Mouse (Mus musculus) CH12.LX (cell line): ENCODE measurements around the gene Ankrd2. TPM values are rescaled to one million over a fixed set of nuclear protein-coding genes. Genes with fewer than 3 reads are reported as not detected.

Experiments used
- DNase-seq: peaks from one replicate; pipeline ENCODE4 v3.0.0-alpha.2; 2013; ENCODE audit errors: extremely low read depth
- H3K27ac ChIP-seq: 2 replicates; pipeline ENCODE4 v1.5.1; 2012; ENCODE audit warnings: low read depth, mild to moderate bottlenecking, control low read depth, moderate library complexity; ENCODE audit not compliant: insufficient read depth
- H3K27me3 ChIP-seq: replicated peaks from 2 replicates; pipeline ENCODE3; 2012; ENCODE audit warnings: inconsistent platforms
- H3K36me3 ChIP-seq, 2 experiments: replicated peaks in 1 of 2; 2 replicates each; pipeline versions ENCODE3 to v1.6.1; 2012; ENCODE audit warnings: inconsistent platforms in 1 of 2, low read length in 1 of 2, mild to moderate bottlenecking in 1 of 2, mixed read lengths in 1 of 2, moderate library complexity in 1 of 2; ENCODE audit not compliant: control insufficient read depth in 1 of 2, insufficient read depth in 1 of 2
- H3K4me1 ChIP-seq, 2 experiments: 2 replicates each; pipeline ENCODE4 v1.6.1; 2012; ENCODE audit warnings: inconsistent platforms in 1 of 2, moderate library complexity in 1 of 2; ENCODE audit not compliant: insufficient read depth in 2 of 2, control insufficient read depth in 1 of 2
- H3K4me2 ChIP-seq: 2 replicates; pipeline ENCODE4 v1.6.1; 2012; ENCODE audit warnings: low read depth, mild to moderate bottlenecking, control low read depth; ENCODE audit not compliant: poor library complexity, insufficient read depth, severe bottlenecking
- H3K4me3 ChIP-seq, 3 experiments: fragments of 150-350 bp in 1 of 3; sonication (generic) in 1 of 3; replicated peaks in 1 of 3; 2 replicates each; pipeline versions ENCODE3 to v1.5.1; 2011 to 2012; ENCODE audit warnings: low read depth in 2 of 3, low read length in 2 of 3, mild to moderate bottlenecking in 2 of 3, moderate library complexity in 2 of 3, control low read depth in 1 of 3, improper control_type of control experiment in 1 of 3, inconsistent platforms in 1 of 3, mixed read lengths in 1 of 3; ENCODE audit not compliant: poor library complexity in 1 of 3
- H3K79me2 ChIP-seq: replicated peaks from 2 replicates; pipeline ENCODE4 v1.6.1; 2012; ENCODE audit warnings: mild to moderate bottlenecking, moderate library complexity; ENCODE audit not compliant: control insufficient read depth, poor library complexity, insufficient read depth, severe bottlenecking; ENCODE audit errors: extremely low read depth
- H3K9ac ChIP-seq: 2 replicates; pipeline ENCODE4 v1.6.1; 2012; ENCODE audit warnings: low read depth, mild to moderate bottlenecking, control low read depth, moderate library complexity; ENCODE audit not compliant: insufficient read depth
- H3K9me3 ChIP-seq: replicated peaks from 2 replicates; pipeline ENCODE3; 2012; ENCODE audit warnings: low read length, inconsistent platforms, mixed read lengths
- BHLHE40 ChIP-seq: IDR thresholded peaks from 2 replicates; pipeline ENCODE4 v1.6.1; 2011; ENCODE audit warnings: mild to moderate bottlenecking, low read depth, low read length, improper control_type of control experiment
- CHD1 ChIP-seq: IDR thresholded peaks from 2 replicates; pipeline ENCODE4 v1.6.1; 2012; ENCODE audit warnings: low read depth, low read length, improper control_type of control experiment, inconsistent platforms
- E2F4 ChIP-seq: IDR thresholded peaks from 2 replicates; pipeline ENCODE4 v1.6.1; 2011; ENCODE audit warnings: low read depth, low read length, improper control_type of control experiment; ENCODE audit not compliant: insufficient replicate concordance
- ELF1 ChIP-seq: IDR thresholded peaks from 2 replicates; pipeline ENCODE4 v1.6.1; 2014; ENCODE audit warnings: low read depth, mild to moderate bottlenecking, inconsistent platforms, low read length, improper control_type of control experiment
- GABPA ChIP-seq: IDR thresholded peaks from 2 replicates; pipeline ENCODE4 v1.6.1; 2012; ENCODE audit warnings: low read depth, low read length, improper control_type of control experiment, inconsistent platforms; ENCODE audit not compliant: insufficient replicate concordance
- IRF4 ChIP-seq: IDR thresholded peaks from 2 replicates; pipeline ENCODE4 v1.6.1; 2014; ENCODE audit warnings: low read depth, mild to moderate bottlenecking, inconsistent platforms, low read length, improper control_type of control experiment
- JUN ChIP-seq: IDR thresholded peaks from 2 replicates; pipeline ENCODE4 v1.6.1; 2011; ENCODE audit warnings: low read depth, mild to moderate bottlenecking, low read length, improper control_type of control experiment, moderate library complexity; ENCODE audit not compliant: insufficient read depth
- JUND ChIP-seq: conservative IDR thresholded peaks from 2 replicates; pipeline ENCODE4 v1.6.1; 2011; ENCODE audit warnings: low read depth, low read length, improper control_type of control experiment
- KAT2A ChIP-seq: IDR thresholded peaks from 2 replicates; pipeline ENCODE4 v1.6.1; 2012; ENCODE audit warnings: low read length, improper control_type of control experiment, inconsistent platforms; ENCODE audit not compliant: insufficient replicate concordance
- MAFK ChIP-seq: IDR thresholded peaks from 2 replicates; pipeline ENCODE4 v1.6.1; 2011; ENCODE audit warnings: low read length, improper control_type of control experiment; ENCODE audit not compliant: insufficient replicate concordance
- MAZ ChIP-seq: IDR thresholded peaks from 2 replicates; pipeline ENCODE4 v1.6.1; 2012; ENCODE audit warnings: low read depth, mild to moderate bottlenecking, inconsistent platforms, low read length, improper control_type of control experiment, moderate library complexity
- NELFE ChIP-seq: IDR thresholded peaks from 2 replicates; pipeline ENCODE4 v1.6.1; 2011; ENCODE audit warnings: low read depth, low read length, improper control_type of control experiment
- NRF1 ChIP-seq: IDR thresholded peaks from 2 replicates; pipeline ENCODE4 v1.6.1; 2014; ENCODE audit warnings: low read depth, mild to moderate bottlenecking, inconsistent platforms, low read length, improper control_type of control experiment, moderate library complexity
- PAX5 ChIP-seq: IDR thresholded peaks from 2 replicates; pipeline ENCODE4 v1.6.1; 2012; ENCODE audit warnings: low read length, inconsistent platforms, mixed read lengths
- POLR2A ChIP-seq: IDR thresholded peaks from 2 replicates; pipeline ENCODE4 v1.6.1; 2011; ENCODE audit warnings: low read depth, mild to moderate bottlenecking, improper control_type of control experiment, low read length
- POLR2AphosphoS2 ChIP-seq: IDR thresholded peaks from 2 replicates; pipeline ENCODE4 v1.6.1; 2011; ENCODE audit warnings: low read depth, low read length, improper control_type of control experiment
- RAD21 ChIP-seq: IDR thresholded peaks from 2 replicates; pipeline ENCODE4 v1.6.1; 2011; ENCODE audit warnings: low read depth, mild to moderate bottlenecking, low read length, improper control_type of control experiment, moderate library complexity
- RCOR1 ChIP-seq: conservative IDR thresholded peaks from 2 replicates; pipeline ENCODE4 v1.6.1; 2012; ENCODE audit warnings: low read depth, mild to moderate bottlenecking, inconsistent platforms, low read length, improper control_type of control experiment
- TBP ChIP-seq: conservative IDR thresholded peaks from 2 replicates; pipeline ENCODE4 v1.6.1; 2011; ENCODE audit warnings: low read depth, low read length, improper control_type of control experiment
- TCF12 ChIP-seq: IDR thresholded peaks from 2 replicates; pipeline ENCODE4 v1.6.1; 2014; ENCODE audit warnings: low read depth, mild to moderate bottlenecking, inconsistent platforms, low read length, improper control_type of control experiment
- UBTF ChIP-seq: IDR thresholded peaks from 2 replicates; pipeline ENCODE4 v1.6.1; 2012; ENCODE audit warnings: low read depth, mild to moderate bottlenecking, inconsistent platforms, low read length, improper control_type of control experiment, moderate library complexity
- USF1 ChIP-seq: IDR thresholded peaks from 2 replicates; pipeline ENCODE4 v1.6.1; 2014; ENCODE audit warnings: low read depth, mild to moderate bottlenecking, inconsistent platforms, low read length, improper control_type of control experiment
- USF2 ChIP-seq: conservative IDR thresholded peaks from 2 replicates; pipeline ENCODE4 v1.6.1; 2011; ENCODE audit warnings: low read depth, low read length, improper control_type of control experiment
- ZMIZ1 ChIP-seq: IDR thresholded peaks from 2 replicates; pipeline ENCODE4 v1.6.1; 2012; ENCODE audit warnings: low read depth, mild to moderate bottlenecking, inconsistent platforms, low read length, improper control_type of control experiment
- ZNF384 ChIP-seq: IDR thresholded peaks from 2 replicates; pipeline ENCODE4 v1.6.1; 2012; ENCODE audit warnings: low read depth, low read length, improper control_type of control experiment, inconsistent platforms
- dilution Hi-C: fragments of 300-500 bp; cut with MboI; formaldehyde crosslinking; loops from 2 replicates; pipeline ENCODE4 v1.14.3; 2020; ENCODE audit warnings: low sequenced_read_pairs; ENCODE audit not compliant: extremely low pct_unique_long_range_greater_than_20kb, extremely low pct_ligation_motif_present
- in situ Hi-C: fragments of 300-500 bp; cut with MboI; formaldehyde crosslinking; loops from 3 replicates; pipeline ENCODE4 v1.14.3; 2019; ENCODE audit warnings: low sequenced_read_pairs, low pct_ligation_motif_present, low pct_unique_long_range_greater_than_20kb, mixed read lengths
- polyA plus RNA-seq: library from polyadenylated mRNA; unstranded; fragments of >175 nt; gene quantifications from 2 replicates; pipeline ENCODE4 v1.2.1, GENCODE M21; 2012; ENCODE audit warnings: low read depth; ENCODE audit not compliant: insufficient read length
- total RNA-seq, 2 experiments: library from RNA; depleted of rRNA; stranded (reverse); fragments of 300-350 nt in 1 of 2; fragments of >200 nt in 1 of 2; gene quantifications; 2 replicates each; pipeline ENCODE4 v1.2.3; 2012 to 2014

Ankrd2 gene
- total and polyA plus RNA-seq, 3 experiments, result not detected

DNA sequence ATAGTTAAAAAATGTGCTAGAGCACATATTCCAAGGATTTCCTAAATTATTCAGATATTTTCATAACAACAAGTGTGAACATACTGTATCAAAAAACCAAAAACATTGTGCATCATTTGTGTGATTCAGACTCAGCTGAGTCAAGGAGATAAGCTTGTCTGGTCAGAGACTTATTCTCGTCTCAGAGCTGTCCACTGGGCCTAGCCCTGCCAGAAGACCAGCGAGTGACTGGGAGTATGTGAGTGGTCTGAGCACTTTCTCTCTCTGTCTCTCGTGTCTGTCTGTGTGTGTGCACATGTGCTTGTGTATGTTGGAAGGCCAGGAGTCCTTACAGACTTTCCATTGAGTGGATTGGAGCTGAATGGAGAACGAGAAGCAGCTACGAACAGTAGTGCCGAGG lies 20.8 kb upstream of the Ankrd2 start:
- no peak for DNase-seq
- Histone ChIP-seq H3K27me3 (no peaks in the 10 kb centered on the region), H3K4me1 (peaks cover 14 to 30% of the 10 kb centered on the region in 2 experiments; a peak in 3 of 4 replicates), H3K36me3 (no peaks in the 10 kb centered on the region), H3K79me2 (no peaks in the 10 kb centered on the region), H3K4me3 (no peak overlapping the region), H3K27ac (no peak overlapping the region), H3K9ac (no peak overlapping the region), H3K9me3 (no peaks in the 10 kb centered on the region), H3K4me2 (no peak overlapping the region)
- TF ChIP-seq TCF12, result no peak
- no peak for TF ChIP-seq E2F4
- TF ChIP-seq TBP, result no peak
- TF ChIP-seq CHD1, result no peak
- no peak for TF ChIP-seq RAD21
- no peak for TF ChIP-seq USF2
- TF ChIP-seq ZMIZ1, result no peak
- no peak for TF ChIP-seq JUND
- no peak for TF ChIP-seq KAT2A
- no peak for TF ChIP-seq IRF4
- TF ChIP-seq MAZ, result no peak
- no peak for TF ChIP-seq GABPA
- TF ChIP-seq ZNF384, result no peak
- TF ChIP-seq POLR2AphosphoS2, result no peak
- TF ChIP-seq PAX5, result no peak
- TF ChIP-seq ELF1, result no peak
- no peak for TF ChIP-seq RCOR1
- TF ChIP-seq USF1, result no peak
- no peak for TF ChIP-seq NELFE
- in situ Hi-C loops (no loop called here), dilution Hi-C loops (no loop called here)

DNA sequence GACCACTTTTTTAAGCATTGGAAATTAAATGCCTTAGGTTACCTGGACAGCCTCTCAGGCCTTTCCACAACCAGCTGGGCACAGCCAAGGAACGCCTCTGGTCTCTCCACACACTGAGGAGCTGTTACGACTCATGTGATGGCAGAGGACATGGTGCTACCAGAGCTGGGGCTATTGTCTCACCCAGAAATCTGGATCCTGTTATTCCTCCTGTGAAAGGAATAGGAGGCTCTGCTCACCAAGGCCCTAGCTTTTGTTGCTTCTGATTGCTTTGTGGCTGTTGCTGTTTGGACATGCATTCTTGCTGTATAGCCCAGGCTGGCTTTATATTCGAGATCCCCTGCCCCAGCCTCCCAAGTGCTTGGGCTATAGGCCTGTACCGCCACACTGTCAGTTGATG lies 19.5 kb upstream of the Ankrd2 start:
- Histone ChIP-seq H3K36me3 (no peaks in the 10 kb centered on the region), H3K9ac (no peak overlapping the region), H3K27ac (no peak overlapping the region), H3K4me3 (no peak overlapping the region), H3K9me3 (no peaks in the 10 kb centered on the region), H3K4me2 (no peak overlapping the region), H3K79me2 (no peaks in the 10 kb centered on the region), H3K4me1 (peaks cover 19 to 42% of the 10 kb centered on the region in 2 experiments; a peak in 3 of 4 replicates), H3K27me3 (no peaks in the 10 kb centered on the region)
- TF ChIP-seq BHLHE40 (no peak), POLR2AphosphoS2 (no peak), PAX5 (no peak), RCOR1 (no peak), NRF1 (no peak), MAFK (no peak), NELFE (no peak), JUN (no peak), USF1 (no peak), UBTF (no peak), POLR2A (no peak)
- in situ Hi-C loops, result no loop called here
- dilution Hi-C loops, result no loop called here
- no peak for DNase-seq
